Mouse (Mus musculus): ENCODE results near the gene Thoc5. TPM values are rescaled to one million over a fixed set of nuclear protein-coding genes. Genes with fewer than 3 reads are reported as not detected.
A peak's percentile ranks its signal among the peaks of the same experiment; 100 is the strongest.

Thoc5 gene
- total RNA-seq, 2 experiments from 2014 or later, result 16.7 to 17.3 TPM

DNA sequence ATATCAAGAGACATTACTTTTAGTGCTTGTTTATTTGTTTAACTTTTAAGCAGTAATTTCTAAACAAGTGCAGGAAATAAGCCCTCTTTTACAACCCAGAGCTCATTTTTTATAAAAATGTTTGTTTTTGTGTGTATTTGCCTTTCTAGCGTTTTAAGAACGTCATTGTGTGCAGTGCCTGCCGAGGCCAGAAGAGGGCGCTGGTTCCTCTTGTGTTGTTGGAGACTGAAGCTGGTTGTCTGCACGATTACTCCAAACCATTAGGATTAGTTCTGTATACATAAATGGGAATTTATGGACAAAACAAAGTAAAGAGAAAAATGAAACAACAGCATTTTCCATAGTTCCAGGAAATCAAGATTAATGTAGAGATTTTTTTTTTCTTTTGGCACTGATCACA lies 5.3 kb downstream of the Thoc5 start:
- no peak for DNase-seq
- intact Hi-C loops (cut with DNase I), result no loop called here

DNA sequence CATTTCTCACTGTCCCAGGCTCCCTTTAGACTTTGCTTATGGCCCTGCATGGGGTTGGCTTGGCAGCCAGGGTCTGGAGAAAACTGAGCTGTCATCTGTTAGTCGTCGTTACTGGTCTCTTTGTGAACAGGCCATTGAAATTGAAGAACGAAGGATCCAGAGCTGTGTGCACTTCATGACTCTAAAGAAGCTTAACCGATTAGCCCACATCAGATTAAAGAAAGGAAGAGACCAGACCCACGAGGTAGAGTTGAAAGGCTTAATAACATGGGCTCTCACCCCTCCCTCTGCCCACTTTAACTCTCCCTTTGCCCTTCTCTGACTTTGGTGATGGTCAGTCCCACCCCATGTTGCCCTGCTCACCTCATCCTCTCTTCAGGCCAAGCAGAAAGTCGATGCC lies 6.8 kb downstream of the Thoc5 start:
- no peak for DNase-seq
- intact Hi-C loops (cut with DNase I), result no loop called here

DNA sequence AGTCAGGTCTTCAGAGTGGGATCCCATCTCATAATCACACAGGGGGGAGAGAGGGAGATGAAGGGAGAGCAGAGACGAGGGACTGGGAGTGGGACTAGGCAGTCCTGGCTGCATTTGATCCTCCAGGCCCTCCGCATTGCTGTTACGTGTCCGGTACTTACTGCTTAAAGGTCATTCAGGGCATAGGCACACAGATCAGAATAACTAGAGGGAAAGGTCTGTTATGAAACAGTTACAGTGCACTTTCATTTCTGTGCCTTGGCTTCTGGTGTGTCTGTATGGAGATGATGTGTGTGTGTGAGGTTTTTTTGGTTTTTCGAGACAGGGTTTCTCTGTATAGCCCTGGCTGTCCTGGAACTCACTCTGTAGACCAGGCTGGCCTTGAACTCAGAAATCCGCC lies 11.1 kb downstream of the Thoc5 start:
- intact Hi-C loops (cut with DNase I), result no loop called here
- DNase-seq, result no peak

- intact Hi-C loops (cut with DNase I), result loop anchor here (2.0 kb wide), 2 partner anchors 59 to 69 kb away; no protein-coding TSS in a partner anchor
- peak; percentile 36 to 68 for DNase-seq
Measured at GRCm38 (mm10) chr11:4916068-4916467, 20.9 kb downstream of the Thoc5 start.

DNA sequence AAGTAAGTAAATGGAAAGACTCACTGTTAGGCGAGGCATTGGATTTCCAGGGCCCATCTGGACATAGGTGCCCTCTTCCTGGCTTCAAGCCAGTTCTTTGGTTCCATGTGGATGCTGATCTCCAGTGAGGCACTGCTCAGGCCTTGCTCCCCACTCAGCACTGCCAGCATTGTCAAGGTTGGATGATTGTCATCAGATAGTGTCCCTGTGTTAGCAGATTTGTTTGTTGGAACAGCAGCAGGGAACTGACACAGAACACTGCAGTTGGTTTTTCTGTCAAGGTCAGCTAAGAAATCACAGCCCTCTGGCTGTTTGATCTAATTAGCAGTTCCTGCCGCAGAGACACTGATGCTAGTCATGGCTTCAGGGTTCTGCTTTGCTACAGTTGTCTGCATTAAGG lies 26.2 kb downstream of the Thoc5 start:
- intact Hi-C loops (cut with DNase I), result no loop called here
- DNase-seq, result no peak

DNA sequence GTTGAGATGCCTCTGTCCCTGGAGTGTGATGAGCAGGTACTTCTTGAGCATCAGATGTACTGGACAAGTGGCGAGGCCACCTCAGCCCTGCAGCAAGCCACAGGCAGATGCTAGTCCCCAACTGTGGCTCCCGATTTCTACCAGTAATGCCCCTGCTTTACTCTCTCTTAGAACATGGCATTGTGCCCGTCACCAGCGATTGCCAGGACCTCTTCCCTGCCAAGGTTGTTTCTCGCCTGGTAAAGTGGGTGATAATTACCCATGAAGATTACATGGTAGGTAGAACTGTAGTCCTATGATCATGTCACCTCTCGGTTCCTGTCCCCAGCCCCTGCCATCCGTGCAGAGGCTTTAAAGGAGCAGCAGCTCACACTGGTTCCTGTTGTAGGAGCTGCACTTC lies 26.6 kb downstream of the Thoc5 start:
- peak; percentile 11 to 32 for DNase-seq
- intact Hi-C loops (cut with DNase I), result no loop called here

- intact Hi-C loops (cut with DNase I), result no loop called here
- no peak for DNase-seq
Measured at GRCm38 (mm10) chr11:4927224-4927623, 32.1 kb downstream of the Thoc5 start.

DNA sequence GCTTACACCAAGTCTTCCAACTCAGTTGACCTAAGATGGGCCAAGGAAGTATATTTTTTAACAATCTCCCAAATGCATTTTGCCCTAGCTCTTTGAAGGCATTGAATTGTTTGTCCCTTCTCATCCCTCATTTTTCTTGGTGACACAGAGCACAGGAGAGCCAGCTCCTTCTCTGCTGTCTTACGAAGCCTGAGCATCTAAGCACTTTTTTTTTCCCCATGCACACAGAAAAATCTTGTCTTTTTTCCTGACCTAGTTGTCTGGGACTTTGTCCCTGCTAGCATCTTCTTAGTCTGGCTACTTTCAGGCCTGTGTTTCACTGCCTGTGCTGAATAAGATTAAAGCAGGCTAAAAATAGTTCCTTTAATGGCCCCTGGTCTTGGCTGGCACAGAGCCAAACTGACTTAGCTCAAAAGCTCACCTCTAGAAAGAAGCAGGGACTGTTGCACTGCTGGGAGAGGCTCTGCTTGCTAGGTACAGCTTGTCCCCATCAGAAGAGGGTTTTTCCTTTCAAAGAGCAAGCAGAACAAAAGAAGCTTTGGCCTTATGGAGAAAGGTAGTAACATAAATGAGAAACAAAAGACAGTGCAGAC lies 36.0 kb downstream of the Thoc5 start:
- peak; percentile 41 to 55 for DNase-seq
- intact Hi-C loops (cut with DNase I), result no loop called here

DNA sequence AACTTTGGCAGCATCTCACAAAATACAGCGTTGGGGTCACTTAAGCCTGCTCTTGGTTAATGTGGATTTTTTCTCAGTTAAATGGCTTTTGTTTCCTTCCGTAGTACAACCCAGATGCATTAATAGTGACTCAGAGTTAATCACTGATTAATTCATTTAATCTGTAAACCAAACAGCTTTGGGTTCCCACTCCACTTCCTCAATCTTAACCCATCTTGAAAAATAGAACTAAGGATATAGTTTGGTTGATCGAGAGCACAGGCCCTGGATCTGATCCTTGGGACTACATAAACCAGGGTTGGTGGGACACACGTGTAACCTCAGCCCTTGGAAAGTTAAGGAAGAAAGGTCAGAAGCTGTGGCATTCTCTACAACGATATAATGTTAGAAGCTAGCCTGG lies 41.1 kb downstream of the Thoc5 start:
- DNase-seq, result no peak
- intact Hi-C loops (cut with DNase I), result no loop called here

DNA sequence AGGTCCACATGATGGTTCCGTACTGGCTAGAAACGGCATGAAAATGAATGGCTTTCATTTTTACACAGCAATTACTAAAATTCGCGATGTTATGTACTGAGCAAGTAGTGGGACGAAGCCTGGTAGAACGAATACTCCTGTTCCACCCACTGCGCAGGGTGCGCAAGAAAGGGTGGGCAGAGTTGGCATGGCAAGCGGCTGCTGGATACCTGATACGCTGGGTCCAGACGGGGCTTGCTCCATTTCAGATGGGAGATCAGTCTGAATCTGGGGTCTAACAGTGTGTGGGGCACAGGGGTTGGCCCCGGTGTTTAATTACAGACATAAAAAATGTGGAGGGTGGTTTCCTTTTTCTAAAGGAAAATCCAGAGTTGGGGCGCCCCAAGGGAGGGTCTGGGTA lies 51.4 kb downstream of the Thoc5 start:
- intact Hi-C loops (cut with DNase I), result no loop called here

GRCm38 (mm10) chr11:4946947-4947812 lies 52.1 kb downstream of the Thoc5 start:
- peak; percentile 27 to 34 for DNase-seq
- intact Hi-C loops (cut with DNase I), result no loop called here

More for the DNA sequence above, 51.4 kb downstream of the Thoc5 start:
- DNase-seq, result no peak

DNA sequence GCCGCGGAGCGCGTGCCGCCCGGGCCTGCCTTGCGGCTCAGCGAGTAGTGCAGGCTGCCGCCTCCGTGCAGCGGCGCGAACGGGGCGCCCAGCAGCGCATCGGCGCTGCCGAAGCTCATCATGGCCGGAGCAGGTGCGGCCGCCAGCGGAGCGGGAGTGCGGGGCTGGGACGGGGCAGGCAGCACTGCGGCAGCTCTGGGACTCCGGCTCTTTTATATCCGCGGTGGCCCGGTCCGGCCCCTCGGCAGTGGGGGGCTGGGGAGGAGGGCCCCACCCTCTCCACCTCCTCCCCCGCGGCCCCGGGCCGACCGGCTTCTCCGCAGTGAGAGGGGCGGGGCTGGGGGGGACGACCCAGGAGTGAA lies 52.7 kb downstream of the Thoc5 start, which contains the start of gene Nefh:
TSS of gene Nefh (minus strand) at position 252 of the 362 bp plus-strand sequence.
- no peak for DNase-seq
- intact Hi-C loops (cut with DNase I), result no loop called here

GRCm38 (mm10) chr11:4948792-4949191 lies 53.7 kb downstream of the Thoc5 start:
- intact Hi-C loops (cut with DNase I), result no loop called here
- DNase-seq, result no peak

- peak; percentile 36 to 72 for DNase-seq
- intact Hi-C loops (cut with DNase I), result no loop called here
Measured at GRCm38 (mm10) chr11:4949256-4950044, 54.3 kb downstream of the Thoc5 start.

- DNase-seq, result no peak
- intact Hi-C loops (cut with DNase I), result no loop called here
Measured at GRCm38 (mm10) chr11:4953401-4953800, 58.3 kb downstream of the Thoc5 start.

DNA sequence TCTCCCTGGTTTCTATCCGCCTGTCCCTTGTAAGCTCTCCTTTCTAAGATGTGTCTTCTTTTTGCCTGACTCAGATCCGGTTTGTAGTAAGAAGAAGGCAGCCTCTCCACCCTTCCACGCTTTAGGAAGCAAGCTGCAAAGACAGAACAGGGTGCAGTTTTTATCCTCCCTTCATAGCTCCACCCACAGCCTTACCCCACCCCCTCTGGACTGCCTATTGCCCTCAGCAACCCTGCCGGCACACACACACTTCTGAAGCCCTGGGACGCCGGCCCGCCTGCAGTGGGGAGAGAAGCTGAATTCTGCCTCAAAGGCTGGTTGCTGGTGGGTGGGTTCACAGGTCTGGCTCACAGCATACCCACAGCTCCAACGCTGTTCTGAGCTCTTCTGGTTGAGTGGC lies 58.8 kb downstream of the Thoc5 start:
- intact Hi-C loops (cut with DNase I), result no loop called here
- DNase-seq, result peak in 1 of 2 experiments; percentile 9

DNA sequence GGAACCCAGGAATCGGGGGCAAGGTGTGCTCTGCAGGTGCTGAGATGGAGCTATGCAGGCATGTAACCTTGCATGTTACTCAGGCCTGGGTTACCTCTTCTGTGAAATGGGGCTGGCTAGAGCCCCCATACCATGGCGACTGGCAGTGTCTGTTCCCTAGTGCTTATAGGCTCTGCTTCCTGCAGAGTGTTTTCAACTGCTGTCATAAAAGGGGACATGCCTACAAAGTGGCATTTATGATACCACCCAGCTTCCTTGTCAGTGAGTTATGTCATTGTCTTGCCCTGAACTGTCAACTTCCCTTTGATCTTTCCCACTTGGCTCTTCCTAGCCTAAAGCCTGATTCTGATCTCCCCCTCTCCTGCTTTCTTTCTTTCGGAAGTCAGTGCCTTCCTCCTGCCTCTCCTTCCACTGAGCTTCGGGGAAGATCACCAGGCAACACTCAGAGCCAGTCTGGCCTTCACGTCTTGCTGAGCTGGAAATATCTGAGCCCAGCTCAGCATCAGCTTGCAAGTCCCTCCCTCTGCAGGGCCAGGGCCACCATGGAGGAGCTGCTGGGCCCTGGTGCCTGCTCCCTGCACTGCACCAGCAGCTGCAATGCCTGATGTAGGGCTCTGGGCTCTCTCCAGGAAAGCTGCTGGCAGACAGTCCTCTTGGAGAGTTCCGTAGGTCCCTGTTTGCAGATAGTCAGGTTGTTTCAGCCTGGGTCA lies 68.1 kb downstream of the Thoc5 start:
- DNase-seq, result no peak
- intact Hi-C loops (cut with DNase I), result no loop called here

GRCm38 (mm10) chr11:4966325-4966724 lies 71.2 kb downstream of the Thoc5 start:
- intact Hi-C loops (cut with DNase I), result no loop called here
- DNase-seq, result no peak

DNA sequence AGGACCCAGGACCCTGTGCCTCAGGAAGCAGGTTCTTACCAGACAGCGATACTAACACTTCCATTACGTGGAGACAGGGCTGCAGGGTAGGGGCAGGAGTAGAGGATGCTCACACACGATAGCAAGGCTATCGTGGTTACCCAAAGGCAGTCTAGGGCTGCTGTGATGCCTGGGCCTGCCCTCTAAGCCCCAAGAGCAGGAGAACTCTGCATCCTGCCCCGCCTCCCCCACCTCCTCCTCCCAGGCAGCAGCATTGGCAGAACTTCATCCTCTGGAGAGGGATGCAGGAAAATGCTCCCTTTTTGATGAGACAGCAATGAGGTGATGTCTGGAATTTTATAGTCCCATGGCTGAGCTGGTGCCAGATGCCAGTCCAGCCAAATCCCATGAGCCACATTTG lies 71.8 kb downstream of the Thoc5 start:
- intact Hi-C loops (cut with DNase I), result no loop called here
- no peak for DNase-seq

DNA sequence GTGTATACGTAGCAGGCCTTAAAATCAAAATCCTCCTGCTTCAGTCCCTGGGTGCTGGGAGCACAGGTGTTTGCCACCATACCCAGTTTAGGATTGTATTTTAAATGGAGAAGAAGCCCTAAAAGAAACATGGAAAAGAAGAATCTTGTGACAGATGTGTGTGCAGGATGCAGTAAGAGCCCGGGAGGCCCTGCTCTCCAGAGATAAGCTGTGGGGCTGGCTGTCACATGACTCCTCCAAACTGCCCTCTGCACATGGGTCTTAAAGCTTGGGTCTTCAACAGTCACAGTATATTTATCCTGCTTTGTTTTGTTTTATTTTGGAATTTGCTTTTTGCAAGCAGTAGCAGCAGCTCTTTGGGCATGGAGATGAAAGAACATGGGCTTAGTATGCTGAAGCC lies 72.4 kb downstream of the Thoc5 start:
- DNase-seq, result no peak
- intact Hi-C loops (cut with DNase I), result no loop called here

DNA sequence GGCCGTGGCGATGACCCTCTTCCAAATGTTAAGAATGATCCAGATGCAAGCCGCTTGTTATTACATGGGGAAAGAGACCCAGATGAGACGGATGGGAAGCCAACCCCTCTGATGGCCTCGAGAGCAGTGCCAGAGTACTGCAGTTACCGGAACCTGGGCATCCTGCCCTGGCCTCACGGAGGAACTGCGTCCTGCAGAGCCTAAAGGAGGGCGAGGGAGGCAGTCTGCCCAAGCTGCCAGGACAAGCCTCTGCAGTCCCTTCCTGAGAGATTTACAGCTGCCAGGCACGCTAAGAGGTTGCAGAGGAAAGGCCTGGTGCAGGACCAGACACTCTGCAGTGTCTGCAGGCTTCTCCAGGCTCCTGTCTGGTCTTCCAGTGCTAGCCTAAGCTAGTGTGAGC lies 73.3 kb downstream of the Thoc5 start:
- intact Hi-C loops (cut with DNase I), result no loop called here
- peak; percentile 53 to 56 for DNase-seq
